Mouse (Mus musculus): Measurements from ENCODE around the gene Cdk14.

DNA sequence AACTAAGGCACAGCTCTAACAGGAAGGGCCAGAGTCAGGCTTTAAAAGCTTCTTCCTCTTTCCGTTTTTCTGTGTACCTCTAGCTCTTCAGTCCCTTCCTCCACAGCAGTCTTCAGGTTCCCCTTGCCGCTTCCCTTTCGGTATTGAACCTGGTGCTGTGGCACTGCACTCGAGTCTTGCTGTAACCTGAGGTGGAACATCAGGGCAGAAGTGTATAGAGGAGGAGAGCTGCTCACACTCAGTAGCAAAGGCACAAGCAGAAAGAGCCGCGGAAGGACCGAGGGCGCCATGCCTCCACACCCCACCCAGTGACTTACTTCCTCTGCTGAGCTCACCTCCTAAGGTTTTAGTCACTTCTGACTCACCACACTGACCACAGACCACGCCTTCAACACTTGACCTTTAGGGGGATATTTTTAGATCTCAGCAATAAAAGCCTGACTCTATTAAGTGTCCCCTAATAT lies at the start of gene Cdk14:
- TF ChIP-seq CTCF (IDR thresholded peaks at IDR 0.05) (no peak), EP300 (IDR thresholded peaks at IDR 0.05) (no peak)
